In genomic region chr7:136330431-136330830, GRCm38 (mm10) we compare ENCODE assay signal across 16 mouse cellular contexts.
DNase-seq lines count a peak whose midpoint lies in the region; ATAC-seq and TF ChIP-seq lines count a peak whose summit lies in the region.
"Had no signal": no experiment of that assay in that cellular context is flagged by ENCODE, and none has a peak within 500 bp of the region (broad histone marks: within the 10 kb centered on the region; RNA-seq: fewer than 3 reads in every experiment).

No protein-coding gene starts in this region.

- no peak for TF ChIP-seq CTCF in brain, embryonic 14.5 days (IDR thresholded peaks at IDR 0.05; ENCODE audit: borderline replicate concordance, extremely low read depth, insufficient read depth, insufficient read length)

- H3K4me1 ChIP-seq in forebrain, embryonic 14.5 days (ENCODE audit: control insufficient read depth, insufficient read depth, low read length), result peaks cover 6% of the 10 kb centered on the region; the same call in 1 of the 2 replicates
- no peaks in the 10 kb centered on the region; the same call in 1 of the 2 replicates for H3K4me1 ChIP-seq in forebrain, embryonic 10.5 days
- H3K4me1 ChIP-seq in forebrain, embryonic 16.5 days (replicated peaks; ENCODE audit: control insufficient read depth, insufficient read depth, low read length), result peaks cover 8% of the 10 kb centered on the region
- no peaks in the 10 kb centered on the region; the same call in 1 of the 2 replicates for H3K4me1 ChIP-seq in forebrain, embryonic 12.5 days
- no peaks in the 10 kb centered on the region for H3K4me1 ChIP-seq in intestine, embryonic 15.5 days (replicated peaks)
- H3K4me1 ChIP-seq: embryonic facial prominence, embryonic 12.5 days had no signal

- DNase-seq in forebrain, embryonic 14.5 days (ENCODE audit: low spot score), result peak; percentile 66
- DNase-seq in forebrain, embryonic 10.5 days (ENCODE audit: extremely low spot score, low spot score), result no peak
- DNase-seq in brain, embryonic 14.5 days (ENCODE audit: low read depth), result peak; percentile 73
- DNase-seq: adrenal gland, adult 2 months; adrenal gland, postnatal 10 days; adrenal gland, postnatal 25 days; cerebellum, adult 11-12 months; cerebellum, adult 2 months; cerebellum, adult 9-10 months; cerebellum, postnatal 10 days; cerebellum, postnatal 25 days had no signal

- 20% methylated on average over 1 of the region's 1 CpGs for WGBS in forebrain, embryonic 14.5 days
- 89% methylated on average over 1 of the region's 1 CpGs for WGBS in forebrain, embryonic 10.5 days
- WGBS in forebrain, embryonic 16.5 days, result 19% methylated on average over 1 of the region's 1 CpGs
- 49% methylated on average over 1 of the region's 1 CpGs for WGBS in forebrain, embryonic 12.5 days
- 81% methylated on average over 1 of the region's 1 CpGs for WGBS in intestine, embryonic 15.5 days

- peak; percentile 70 for ATAC-seq in forebrain, embryonic 14.5 days
- ATAC-seq in forebrain, embryonic 16.5 days, result peak; percentile 82
- ATAC-seq in forebrain, embryonic 12.5 days (ENCODE audit: low FRiP score), result no peak
- ATAC-seq in intestine, embryonic 15.5 days, result no peak

- no peak overlapping the region for H3K4me3 ChIP-seq in forebrain, embryonic 14.5 days (ENCODE audit: low read depth, low read length)
- no peak overlapping the region for H3K4me3 ChIP-seq in forebrain, embryonic 10.5 days
- no peak overlapping the region for H3K4me3 ChIP-seq in forebrain, embryonic 16.5 days (replicated peaks; ENCODE audit: low read length)
- H3K4me3 ChIP-seq in forebrain, embryonic 12.5 days (replicated peaks), result no peak overlapping the region
- H3K4me3 ChIP-seq in intestine, embryonic 15.5 days (replicated peaks), result no peak overlapping the region
- H3K4me3 ChIP-seq: embryonic facial prominence, embryonic 10.5 days; embryonic facial prominence, embryonic 12.5 days had no signal

- no peak for TF ChIP-seq POLR2A in brain, embryonic 14.5 days (IDR thresholded peaks at IDR 0.05; ENCODE audit: borderline replicate concordance, extremely low read depth, insufficient read depth, insufficient read length, poor library complexity, severe bottlenecking)

- no peaks in the 10 kb centered on the region for H3K27me3 ChIP-seq in forebrain, embryonic 14.5 days (replicated peaks; ENCODE audit: control insufficient read depth, insufficient read depth, low read length)
- H3K27me3 ChIP-seq in forebrain, embryonic 10.5 days (ENCODE audit: poor library complexity, severe bottlenecking), result no peaks in the 10 kb centered on the region
- H3K27me3 ChIP-seq in forebrain, embryonic 16.5 days (replicated peaks; ENCODE audit: control insufficient read depth, insufficient read depth, low read length), result no peaks in the 10 kb centered on the region; the same call in 1 of the 2 replicates
- 0 out of 2 replicates have a peak, but pooled peaks cover 5% of the 10 kb centered on the region for H3K27me3 ChIP-seq in forebrain, embryonic 12.5 days
- no peaks in the 10 kb centered on the region for H3K27me3 ChIP-seq in intestine, embryonic 15.5 days (replicated peaks)
- H3K27me3 ChIP-seq: embryonic facial prominence, embryonic 12.5 days had no signal

- H3K27ac ChIP-seq in forebrain, embryonic 14.5 days (ENCODE audit: low read depth, low read length), result no peak overlapping the region
- H3K27ac ChIP-seq in forebrain, embryonic 10.5 days, result no peak overlapping the region
- H3K27ac ChIP-seq in forebrain, embryonic 16.5 days (ENCODE audit: low read length), result no peak overlapping the region
- no peak overlapping the region for H3K27ac ChIP-seq in forebrain, embryonic 12.5 days
- H3K27ac ChIP-seq in intestine, embryonic 15.5 days, result no peak overlapping the region
- H3K27ac ChIP-seq: embryonic facial prominence, embryonic 10.5 days; embryonic facial prominence, embryonic 12.5 days had no signal

- no peak overlapping the region for H3K9ac ChIP-seq in forebrain, embryonic 14.5 days (ENCODE audit: low read length)
- H3K9ac ChIP-seq in forebrain, embryonic 16.5 days (replicated peaks; ENCODE audit: low read depth, low read length), result no peak overlapping the region
- H3K9ac ChIP-seq in forebrain, embryonic 12.5 days, result no peak overlapping the region
- H3K9ac ChIP-seq in intestine, embryonic 15.5 days, result no peak overlapping the region
- H3K9ac ChIP-seq: embryonic facial prominence, embryonic 12.5 days had no signal

- H3K36me3 ChIP-seq in forebrain, embryonic 14.5 days (ENCODE audit: control insufficient read depth, insufficient read depth, low read length), result no peaks in the 10 kb centered on the region
- no peaks in the 10 kb centered on the region for H3K36me3 ChIP-seq in forebrain, embryonic 10.5 days (replicated peaks)
- H3K36me3 ChIP-seq in forebrain, embryonic 16.5 days (ENCODE audit: control insufficient read depth, insufficient read depth), result no peaks in the 10 kb centered on the region
- no peaks in the 10 kb centered on the region for H3K36me3 ChIP-seq in forebrain, embryonic 12.5 days (replicated peaks)
- no peaks in the 10 kb centered on the region for H3K36me3 ChIP-seq in intestine, embryonic 15.5 days
- H3K36me3 ChIP-seq: embryonic facial prominence, embryonic 10.5 days; embryonic facial prominence, embryonic 12.5 days had no signal

- H3K4me2 ChIP-seq in forebrain, embryonic 14.5 days (ENCODE audit: low read length), result no peak overlapping the region
- H3K4me2 ChIP-seq in forebrain, embryonic 16.5 days (ENCODE audit: low read length), result no peak overlapping the region
- H3K4me2 ChIP-seq in forebrain, embryonic 12.5 days, result no peak overlapping the region
- H3K4me2 ChIP-seq in intestine, embryonic 15.5 days (replicated peaks), result no peak overlapping the region
- H3K4me2 ChIP-seq: embryonic facial prominence, embryonic 12.5 days had no signal

- H3K9me3 ChIP-seq in forebrain, embryonic 14.5 days (replicated peaks; ENCODE audit: control insufficient read depth, low read length), result no peaks in the 10 kb centered on the region
- H3K9me3 ChIP-seq in forebrain, embryonic 10.5 days, result no peaks in the 10 kb centered on the region
- H3K9me3 ChIP-seq in forebrain, embryonic 16.5 days (ENCODE audit: control insufficient read depth, low read length), result no peaks in the 10 kb centered on the region
- H3K9me3 ChIP-seq in forebrain, embryonic 12.5 days, result no peaks in the 10 kb centered on the region
- H3K9me3 ChIP-seq in intestine, embryonic 15.5 days, result no peaks in the 10 kb centered on the region
- H3K9me3 ChIP-seq: embryonic facial prominence, embryonic 10.5 days; embryonic facial prominence, embryonic 12.5 days had no signal

Comparison
In these comparisons a context has a peak if more than half of its experiments do, and no peak if none do; other contexts are left out.
1. ATAC-seq: peak in forebrain, embryonic 14.5 days (single experiment) and forebrain, embryonic 16.5 days (single experiment); none in forebrain, embryonic 12.5 days (single experiment) and intestine, embryonic 15.5 days (single experiment).